Mouse (Mus musculus) limb, embryonic 14.5 days (tissue): Measurements from ENCODE around the gene Pigo. TPM values are rescaled to one million over a fixed set of nuclear protein-coding genes. Genes with fewer than 3 reads are reported as not detected.
A peak's percentile ranks its signal among the peaks of the same experiment; 100 is the strongest.

Source experiments
- ATAC-seq: fragments of 200-750 bp; cut with Nextera tagmentation; 2 replicates; pipeline ENCODE4 v1.8.0; 2017; ENCODE audit warnings: low read depth, moderate number of reproducible peaks, moderate TSS enrichment; ENCODE audit not compliant: low FRiP score
- DNase-seq: peaks from one replicate; pipeline ENCODE4 v3.0.0-alpha.2; 2015; ENCODE audit warnings: low spot score
- H3K27ac ChIP-seq: fragments of 300-500 bp; sonication (generic); replicated peaks from 2 replicates; pipeline ENCODE4 v1.5.1; 2014; ENCODE audit warnings: low read depth, mild to moderate bottlenecking, low read length, moderate library complexity, mixed read lengths
- H3K27me3 ChIP-seq: fragments of 300-500 bp; sonication (generic); 2 replicates; pipeline ENCODE4 v1.6.1; 2014; ENCODE audit warnings: low read length, mixed read lengths; ENCODE audit not compliant: control insufficient read depth, insufficient read depth
- H3K36me3 ChIP-seq: fragments of 300-500 bp; sonication (generic); 2 replicates; pipeline ENCODE4 v1.6.1; 2014; ENCODE audit warnings: mild to moderate bottlenecking, low read length, moderate library complexity, mixed read lengths; ENCODE audit not compliant: control insufficient read depth, insufficient read depth
- H3K4me1 ChIP-seq: fragments of 300-500 bp; sonication (generic); 2 replicates; pipeline ENCODE4 v1.6.1; 2014; ENCODE audit warnings: antibody characterized with exemption, low read length, mixed read lengths; ENCODE audit not compliant: control insufficient read depth, insufficient read depth
- H3K4me2 ChIP-seq: fragments of 300-500 bp; sonication (generic); replicated peaks from 2 replicates; pipeline ENCODE4 v1.6.1; 2014; ENCODE audit warnings: low read depth, mild to moderate bottlenecking, low read length, moderate library complexity; ENCODE audit not compliant: severe bottlenecking
- H3K4me3 ChIP-seq: fragments of 300-500 bp; sonication (generic); replicated peaks from 2 replicates; pipeline ENCODE4 v1.5.1; 2014; ENCODE audit warnings: low read length
- H3K9ac ChIP-seq: fragments of 300-500 bp; sonication (generic); 2 replicates; pipeline ENCODE4 v1.6.1; 2014; ENCODE audit warnings: mild to moderate bottlenecking, low read depth, low read length, moderate library complexity; ENCODE audit not compliant: severe bottlenecking
- H3K9me3 ChIP-seq: fragments of 300-500 bp; sonication (generic); 2 replicates; pipeline ENCODE4 v1.6.1; 2016; ENCODE audit warnings: low read length; ENCODE audit not compliant: control insufficient read depth
- POLR2A ChIP-seq: fragments of 200-500 bp; IDR thresholded peaks from 2 replicates; pipeline ENCODE4 v1.8.0; 2012; ENCODE audit warnings: inconsistent platforms, mild to moderate bottlenecking, moderate library complexity, borderline replicate concordance; ENCODE audit not compliant: insufficient read depth, insufficient read length; ENCODE audit errors: extremely low read depth
- WGBS: fragments of 180-500 bp; shearing (Covaris S2); extraction: QIAGEN DNeasy Blood & Tissue Kit; methylation state at CpG from one replicate; pipeline ENCODE4 v1.1.7; 2014; 5-methylcytosine and 5-hydroxymethylcytosine counted together
- polyA plus RNA-seq, 2 experiments: library from polyadenylated mRNA; depleted of rRNA in 1 of 2; stranded (reverse) in 1 of 2; unstranded in 1 of 2; fragments of >200 nt; fragmentation: Nextera tagmentation in 1 of 2; extraction: Ambion mirVana in 1 of 2; gene quantifications; 2 replicates each; pipeline versions ENCODE4 v1.2.1 to v1.2.3; 2012 to 2014

The Pigo gene
- polyA plus RNA-seq (2012; rRNA removed), result 33.4 and 44.3 TPM in 2 replicates
- polyA plus RNA-seq (2014; fragmentation: Nextera tagmentation; extraction: Ambion mirVana), result 17.6 and 22.1 TPM in 2 replicates

DNA sequence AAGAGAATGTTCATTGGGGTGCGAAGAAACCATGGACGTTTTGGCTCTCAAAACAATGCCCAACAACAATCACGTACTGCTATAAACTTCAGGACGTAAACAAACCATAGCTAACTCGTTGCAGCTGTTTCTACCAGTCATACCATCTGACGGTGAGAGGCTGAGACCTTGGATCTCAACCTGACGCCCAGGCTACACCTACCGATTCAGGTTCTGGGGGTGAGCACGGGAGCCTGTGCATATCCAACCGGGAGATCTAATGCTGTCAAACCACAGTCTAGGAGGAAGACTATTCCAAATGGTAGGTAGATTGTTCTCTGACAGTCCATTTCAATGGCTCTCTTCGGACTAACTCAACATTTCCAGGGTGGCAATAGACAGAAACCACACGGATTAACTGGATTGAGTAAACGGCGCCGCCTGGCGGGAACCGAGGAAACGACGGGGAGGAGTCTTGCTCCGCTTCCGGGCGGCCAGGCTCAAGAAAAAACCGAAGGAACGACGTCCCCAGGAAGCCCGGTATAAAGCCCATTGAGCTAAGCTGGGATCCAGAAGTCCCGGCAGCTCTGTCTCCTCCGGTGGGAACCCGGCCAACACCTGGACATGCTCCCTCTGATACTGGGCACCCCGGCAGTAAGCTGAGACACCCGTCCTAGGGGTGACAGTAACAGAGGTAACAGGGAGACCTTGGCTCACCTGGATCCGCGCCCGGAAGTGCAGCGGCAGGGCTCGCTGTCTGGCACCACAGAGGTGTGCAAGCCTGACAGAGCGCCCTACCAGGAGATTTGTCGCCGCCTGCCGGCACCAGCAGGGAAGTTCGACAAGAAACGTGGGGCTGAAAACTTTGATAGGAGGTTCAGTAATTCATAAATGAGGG, at the start of gene Pigo:
TSS of gene Pigo (minus strand) at position 736 of the 877 bp plus-strand sequence.
- Histone ChIP-seq H3K9me3 (no peaks in the 10 kb centered on the region), H3K27ac (peak within 1 kb of the TSS; percentile 73), H3K27me3 (no peaks in the 10 kb centered on the region), H3K4me1 (peaks cover 11% of the 10 kb centered on the region; the same call in 1 of the 2 replicates), H3K4me3 (peak within 1 kb of the TSS; percentile 57), H3K36me3 (peaks cover 70% of the 10 kb centered on the region), H3K9ac (peak within 1 kb of the TSS; percentile 60), H3K4me2 (peak within 1 kb of the TSS; percentile 79)
- WGBS, result 5% methylated on average over 42 of the region's 42 CpGs
- ATAC-seq (peak; percentile 89), DNase-seq (peak; percentile 97)
- peak; percentile 85; the same call in 1 of the 2 replicates for TF ChIP-seq POLR2A

DNA sequence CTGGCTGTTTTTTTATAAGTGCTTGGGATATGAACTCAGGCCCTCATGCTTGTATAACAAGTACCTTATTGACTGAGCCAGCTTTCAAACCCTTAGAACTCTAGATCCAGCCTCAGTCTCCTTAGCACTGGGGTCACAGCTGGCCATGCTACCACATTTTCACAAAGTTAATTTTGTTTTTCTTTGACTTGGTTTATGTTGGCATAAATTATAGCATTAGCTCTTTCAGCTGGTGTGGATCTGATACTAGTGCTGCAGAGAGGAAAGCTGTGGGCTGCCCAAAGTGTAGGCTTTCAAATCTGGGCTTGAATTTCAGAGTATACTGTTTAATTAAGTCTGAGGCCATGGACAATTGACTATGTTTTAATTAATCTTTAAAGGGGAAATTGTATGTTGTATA, 49.3 kb upstream of the Pigo start:
- H3K9ac ChIP-seq, result no peak overlapping the region
- DNase-seq (no peak), ATAC-seq (no peak)
- no peak for TF ChIP-seq POLR2A
- no peaks in the 10 kb centered on the region for H3K27me3 ChIP-seq
- no peaks in the 10 kb centered on the region for H3K36me3 ChIP-seq
- no peak overlapping the region for H3K4me2 ChIP-seq
- no peak overlapping the region for H3K27ac ChIP-seq
- no peaks in the 10 kb centered on the region for H3K4me1 ChIP-seq
- H3K4me3 ChIP-seq, result no peak overlapping the region
- no peaks in the 10 kb centered on the region for H3K9me3 ChIP-seq

DNA sequence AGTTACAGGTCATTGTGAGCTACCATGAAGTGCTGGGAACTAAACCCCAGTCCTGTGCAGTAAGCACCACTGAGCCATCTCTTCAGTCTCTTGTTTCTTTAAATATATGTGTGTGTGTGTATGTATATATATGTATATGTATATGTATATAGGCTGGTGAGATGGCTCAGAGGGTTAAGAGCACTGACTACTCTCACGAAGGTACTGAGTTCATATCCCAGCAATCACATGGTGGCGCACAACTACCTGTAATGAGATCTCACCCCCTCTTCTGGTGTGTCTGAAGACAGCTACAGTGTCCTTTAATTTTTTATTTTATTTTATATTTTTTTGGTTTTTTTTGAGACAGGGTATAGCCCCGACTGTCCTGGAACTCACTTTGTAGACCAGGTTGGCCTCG, 39.9 kb upstream of the Pigo start:
- H3K9ac ChIP-seq, result no peak overlapping the region
- no peak overlapping the region for H3K4me3 ChIP-seq
- H3K9me3 ChIP-seq, result no peaks in the 10 kb centered on the region
- TF ChIP-seq POLR2A, result no peak
- ATAC-seq (no peak), DNase-seq (no peak)
- no peak overlapping the region for H3K27ac ChIP-seq
- H3K36me3 ChIP-seq, result no peaks in the 10 kb centered on the region
- no peak overlapping the region for H3K4me2 ChIP-seq
- H3K27me3 ChIP-seq, result no peaks in the 10 kb centered on the region
- no peaks in the 10 kb centered on the region for H3K4me1 ChIP-seq
- WGBS, result 95% methylated on average over 4 of the region's 4 CpGs

DNA sequence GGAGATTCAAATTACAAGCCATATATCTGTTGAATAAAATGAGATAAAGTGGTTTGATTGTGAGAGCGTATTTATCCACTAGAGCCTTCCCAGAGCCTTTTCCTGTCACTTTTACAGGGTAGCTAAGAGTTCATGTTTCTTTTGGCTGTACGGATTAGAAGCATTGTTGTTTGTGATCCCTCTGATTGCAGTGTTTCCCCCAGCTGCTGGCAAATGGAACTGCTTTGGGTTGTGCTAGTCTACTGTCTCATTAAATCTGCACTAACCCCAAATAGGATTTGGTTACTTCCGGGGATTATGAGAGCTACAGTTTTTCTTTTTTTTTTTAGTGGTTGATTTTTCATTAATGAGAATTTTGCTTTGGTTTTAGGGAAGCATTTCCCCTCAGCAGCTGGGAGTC, 34.7 kb upstream of the Pigo start:
- Histone ChIP-seq H3K36me3 (no peaks in the 10 kb centered on the region), H3K4me2 (no peak overlapping the region), H3K4me1 (no peaks in the 10 kb centered on the region), H3K27ac (no peak overlapping the region), H3K9me3 (0 out of 2 replicates have a peak, but pooled peaks cover 4% of the 10 kb centered on the region), H3K4me3 (no peak overlapping the region), H3K27me3 (peaks cover 15% of the 10 kb centered on the region), H3K9ac (no peak overlapping the region)
- 51% methylated on average over 3 of the region's 3 CpGs for WGBS
- DNase-seq (no peak), ATAC-seq (no peak)
- TF ChIP-seq POLR2A, result no peak

DNA sequence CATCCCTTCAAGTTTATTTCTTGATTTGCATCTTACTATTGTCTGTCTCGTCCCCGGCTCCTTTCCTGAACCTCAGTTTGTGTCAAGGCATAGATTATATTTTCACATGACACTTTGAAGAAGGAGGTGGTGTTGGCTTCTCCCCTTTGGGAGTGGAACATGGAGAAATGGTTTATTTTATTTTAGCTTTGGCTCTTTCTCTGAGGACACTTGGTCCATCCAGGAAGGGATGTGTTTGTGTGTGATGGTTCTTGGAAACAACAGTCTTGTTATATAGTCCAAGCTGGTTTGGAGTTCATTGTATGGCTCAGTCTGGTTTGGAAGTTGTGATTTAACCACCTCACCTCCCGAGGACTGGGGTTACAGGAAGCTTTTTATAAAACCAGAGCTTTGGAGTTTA, 34.1 kb upstream of the Pigo start:
- H3K27me3 ChIP-seq, result peaks cover 15% of the 10 kb centered on the region
- 0 out of 2 replicates have a peak, but pooled peaks cover 4% of the 10 kb centered on the region for H3K9me3 ChIP-seq
- peak overlapping the region; percentile 61 for H3K4me3 ChIP-seq
- H3K9ac ChIP-seq, result no peak overlapping the region
- peak overlapping the region; percentile 97 for H3K4me2 ChIP-seq
- no peaks in the 10 kb centered on the region for H3K4me1 ChIP-seq
- H3K27ac ChIP-seq, result no peak overlapping the region
- ATAC-seq, result no peak
- no peaks in the 10 kb centered on the region for H3K36me3 ChIP-seq
- no peak for DNase-seq
- 57% methylated on average over 3 of the region's 3 CpGs for WGBS
- TF ChIP-seq POLR2A, result no peak
